Mouse (Mus musculus): ENCODE results near the gene Kif21b. TPM values are rescaled to one million over a fixed set of nuclear protein-coding genes. Genes with fewer than 3 reads are reported as not detected.

The Kif21b gene
- polyA plus RNA-seq, 1 experiment from 2014 or later: 5.6 TPM

DNA sequence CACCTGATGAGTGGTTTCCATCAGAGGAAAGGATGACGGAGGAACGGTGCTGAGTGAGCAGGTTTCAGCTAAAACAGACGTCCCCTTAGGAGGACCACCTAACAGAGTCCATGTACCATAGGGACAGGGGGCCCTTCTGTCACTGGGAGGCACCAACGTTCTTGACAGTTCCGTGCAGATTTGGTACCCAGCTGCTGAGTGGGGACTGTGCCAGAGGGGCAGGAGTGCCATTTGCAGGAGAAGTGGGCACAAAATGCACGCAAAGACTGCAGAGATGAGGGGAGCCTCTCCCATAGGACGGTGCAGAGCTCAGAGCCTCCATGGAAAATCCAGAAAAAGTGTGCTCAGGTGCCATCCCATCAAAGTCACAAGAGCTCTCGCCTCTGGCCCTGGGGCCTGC, 9.2 kb upstream of the Kif21b start:
- H3K4me3 ChIP-seq (ENCODE audit: low read depth, low read length): no peak overlapping the region
- no peak overlapping the region for H3K4me2 ChIP-seq (ENCODE audit: low read length)
- peaks cover 7% of the 10 kb centered on the region for H3K4me1 ChIP-seq (replicated peaks; ENCODE audit: control insufficient read depth, insufficient read depth, low read length)
- 83% methylated on average over 8 of the region's 8 CpGs for WGBS
- H3K27me3 ChIP-seq (replicated peaks; ENCODE audit: control insufficient read depth, insufficient read depth, low read length): no peaks in the 10 kb centered on the region
- ATAC-seq (replicated peaks; ENCODE audit: low FRiP score, low TSS enrichment, low read depth) (no peak), DNase-seq (ENCODE audit: low spot score) (no peak)
- H3K9me3 ChIP-seq (ENCODE audit: control insufficient read depth, low read length): no peaks in the 10 kb centered on the region
- no peak overlapping the region for H3K27ac ChIP-seq (ENCODE audit: low read depth)
- H3K9ac ChIP-seq (ENCODE audit: low read length): no peak overlapping the region
- H3K36me3 ChIP-seq (ENCODE audit: control insufficient read depth, insufficient read depth, low read length): no peaks in the 10 kb centered on the region

DNA sequence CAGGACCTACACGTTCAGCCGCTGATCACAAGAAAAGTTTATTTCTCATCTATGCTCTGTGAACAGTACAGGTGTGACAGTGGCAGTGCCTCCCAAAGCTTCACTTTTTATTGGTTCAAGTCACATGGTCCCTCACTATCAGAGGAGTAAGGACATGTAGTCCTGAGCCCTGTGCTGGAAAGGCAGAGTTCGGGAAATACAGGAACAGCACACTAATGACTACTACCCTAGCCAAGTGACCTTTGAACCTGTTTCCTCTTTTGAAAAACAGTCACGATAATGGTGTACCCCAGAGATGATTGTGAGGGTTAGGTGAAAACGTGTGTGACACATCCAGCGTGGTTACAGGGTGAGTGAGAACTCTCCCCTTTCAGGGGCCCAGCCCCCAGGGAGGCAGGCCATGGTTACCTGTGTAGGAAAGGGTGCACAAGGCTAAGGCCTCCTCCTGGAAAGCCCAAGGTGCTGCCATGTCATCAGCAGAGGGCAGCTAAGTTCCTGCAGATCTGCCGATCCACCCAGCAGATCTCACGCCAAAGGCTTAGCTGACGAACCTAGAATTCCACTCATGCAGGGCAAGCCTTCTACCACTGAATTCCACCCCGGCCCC, 4.9 kb upstream of the Kif21b start:
- H3K4me2 ChIP-seq (ENCODE audit: low read length): no peak overlapping the region
- no peak overlapping the region for H3K27ac ChIP-seq (ENCODE audit: low read depth)
- H3K9ac ChIP-seq (ENCODE audit: low read length): no peak overlapping the region
- H3K36me3 ChIP-seq (ENCODE audit: control insufficient read depth, insufficient read depth, low read length): no peaks in the 10 kb centered on the region
- peaks cover 44% of the 10 kb centered on the region for H3K4me1 ChIP-seq (replicated peaks; ENCODE audit: control insufficient read depth, insufficient read depth, low read length)
- H3K9me3 ChIP-seq (ENCODE audit: control insufficient read depth, low read length): no peaks in the 10 kb centered on the region
- no peaks in the 10 kb centered on the region for H3K27me3 ChIP-seq (replicated peaks; ENCODE audit: control insufficient read depth, insufficient read depth, low read length)
- ATAC-seq (replicated peaks; ENCODE audit: low FRiP score, low TSS enrichment, low read depth): no peak
- H3K4me3 ChIP-seq (ENCODE audit: low read depth, low read length): no peak overlapping the region
- DNase-seq (ENCODE audit: low spot score): no peak
- WGBS: 76% methylated on average over 10 of the region's 10 CpGs

DNA sequence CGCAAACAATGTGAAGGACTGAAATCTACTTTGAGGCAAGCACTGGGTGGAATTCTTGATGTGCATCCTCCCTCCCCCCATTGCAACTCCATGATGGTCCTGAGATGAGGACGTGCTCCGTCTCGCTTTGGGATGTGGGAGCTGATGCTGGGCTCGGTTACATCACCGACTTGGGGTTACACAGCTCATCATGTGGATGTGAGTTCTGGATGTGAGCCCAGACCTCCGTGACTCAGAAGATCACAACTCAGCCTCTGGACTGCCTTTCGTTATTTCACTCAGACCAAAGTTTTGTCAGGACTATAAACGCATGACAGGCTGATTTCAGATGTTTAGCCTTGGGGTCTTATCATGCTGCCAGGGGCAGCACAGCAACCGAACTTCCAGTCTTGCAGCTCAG, 4.3 kb upstream of the Kif21b start:
- no peak for DNase-seq (ENCODE audit: low spot score)
- no peak overlapping the region for H3K4me2 ChIP-seq (ENCODE audit: low read length)
- ATAC-seq (replicated peaks; ENCODE audit: low FRiP score, low TSS enrichment, low read depth): no peak
- H3K9ac ChIP-seq (ENCODE audit: low read length): no peak overlapping the region
- H3K4me1 ChIP-seq (replicated peaks; ENCODE audit: control insufficient read depth, insufficient read depth, low read length): peaks cover 44% of the 10 kb centered on the region
- no peaks in the 10 kb centered on the region for H3K9me3 ChIP-seq (ENCODE audit: control insufficient read depth, low read length)
- H3K27me3 ChIP-seq (replicated peaks; ENCODE audit: control insufficient read depth, insufficient read depth, low read length): no peaks in the 10 kb centered on the region
- H3K36me3 ChIP-seq (ENCODE audit: control insufficient read depth, insufficient read depth, low read length): no peaks in the 10 kb centered on the region
- H3K27ac ChIP-seq (ENCODE audit: low read depth): peak overlapping the region; percentile 66
- no peak overlapping the region for H3K4me3 ChIP-seq (ENCODE audit: low read depth, low read length)
- WGBS: 39% methylated on average over 10 of the region's 10 CpGs

DNA sequence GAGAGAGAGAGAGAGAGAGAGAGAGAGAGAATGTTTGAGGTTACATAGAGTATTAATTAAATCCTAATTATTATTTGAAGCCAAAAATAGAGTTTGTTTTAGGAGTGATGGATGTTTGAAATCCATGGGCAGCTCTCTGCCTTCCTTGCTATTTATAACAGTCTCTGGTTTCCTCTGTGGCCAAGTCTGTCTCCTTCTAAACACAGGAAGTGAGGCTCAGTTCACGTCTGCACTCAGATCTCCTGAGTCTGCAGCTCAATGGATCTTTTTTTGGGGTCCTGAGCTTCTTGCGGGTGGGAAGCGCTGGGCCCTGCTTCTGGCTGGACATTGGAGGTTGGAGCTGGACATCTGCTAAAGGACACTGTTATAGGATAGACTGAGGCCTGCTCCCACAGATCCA, 3.3 kb upstream of the Kif21b start:
- ATAC-seq (replicated peaks; ENCODE audit: low FRiP score, low TSS enrichment, low read depth) (no peak), DNase-seq (ENCODE audit: low spot score) (no peak)
- no peak overlapping the region for H3K4me3 ChIP-seq (ENCODE audit: low read depth, low read length)
- no peak overlapping the region for H3K9ac ChIP-seq (ENCODE audit: low read length)
- peaks cover 52% of the 10 kb centered on the region for H3K4me1 ChIP-seq (replicated peaks; ENCODE audit: control insufficient read depth, insufficient read depth, low read length)
- H3K27me3 ChIP-seq (replicated peaks; ENCODE audit: control insufficient read depth, insufficient read depth, low read length): no peaks in the 10 kb centered on the region
- WGBS: 49% methylated on average over 3 of the region's 3 CpGs
- no peak overlapping the region for H3K4me2 ChIP-seq (ENCODE audit: low read length)
- H3K27ac ChIP-seq (ENCODE audit: low read depth): peak overlapping the region; percentile 66
- H3K36me3 ChIP-seq (ENCODE audit: control insufficient read depth, insufficient read depth, low read length): no peaks in the 10 kb centered on the region
- H3K9me3 ChIP-seq (ENCODE audit: control insufficient read depth, low read length): no peaks in the 10 kb centered on the region

DNA sequence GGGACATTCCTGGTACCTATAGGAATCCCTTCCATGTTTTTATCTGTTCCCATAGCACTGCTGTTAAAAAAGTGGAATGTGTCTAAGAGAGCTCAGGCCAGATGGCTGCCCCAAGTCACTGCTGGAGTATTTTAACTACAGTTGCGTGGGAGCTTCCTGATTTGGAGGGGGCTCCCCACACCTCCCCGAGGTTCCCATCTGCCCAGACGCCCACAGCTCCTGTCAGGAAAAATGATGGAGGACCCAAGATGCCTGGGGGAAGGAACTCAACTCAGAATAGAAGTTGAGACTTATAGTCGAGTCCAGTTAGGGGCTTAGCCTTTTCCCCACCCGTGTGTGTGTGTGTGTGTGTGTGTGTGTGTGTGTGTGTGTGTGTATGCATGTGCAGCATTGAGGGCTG, 2.8 kb upstream of the Kif21b start:
- H3K27me3 ChIP-seq (replicated peaks; ENCODE audit: control insufficient read depth, insufficient read depth, low read length): no peaks in the 10 kb centered on the region
- H3K9me3 ChIP-seq (ENCODE audit: control insufficient read depth, low read length): no peaks in the 10 kb centered on the region
- peaks cover 58% of the 10 kb centered on the region for H3K4me1 ChIP-seq (replicated peaks; ENCODE audit: control insufficient read depth, insufficient read depth, low read length)
- H3K36me3 ChIP-seq (ENCODE audit: control insufficient read depth, insufficient read depth, low read length): no peaks in the 10 kb centered on the region
- H3K4me2 ChIP-seq (ENCODE audit: low read length): no peak overlapping the region
- no peak for ATAC-seq (replicated peaks; ENCODE audit: low FRiP score, low TSS enrichment, low read depth)
- H3K27ac ChIP-seq (ENCODE audit: low read depth): peak overlapping the region; percentile 66
- no peak for DNase-seq (ENCODE audit: low spot score)
- 25% methylated on average over 5 of the region's 5 CpGs for WGBS
- no peak overlapping the region for H3K9ac ChIP-seq (ENCODE audit: low read length)
- H3K4me3 ChIP-seq (ENCODE audit: low read depth, low read length): no peak overlapping the region

DNA sequence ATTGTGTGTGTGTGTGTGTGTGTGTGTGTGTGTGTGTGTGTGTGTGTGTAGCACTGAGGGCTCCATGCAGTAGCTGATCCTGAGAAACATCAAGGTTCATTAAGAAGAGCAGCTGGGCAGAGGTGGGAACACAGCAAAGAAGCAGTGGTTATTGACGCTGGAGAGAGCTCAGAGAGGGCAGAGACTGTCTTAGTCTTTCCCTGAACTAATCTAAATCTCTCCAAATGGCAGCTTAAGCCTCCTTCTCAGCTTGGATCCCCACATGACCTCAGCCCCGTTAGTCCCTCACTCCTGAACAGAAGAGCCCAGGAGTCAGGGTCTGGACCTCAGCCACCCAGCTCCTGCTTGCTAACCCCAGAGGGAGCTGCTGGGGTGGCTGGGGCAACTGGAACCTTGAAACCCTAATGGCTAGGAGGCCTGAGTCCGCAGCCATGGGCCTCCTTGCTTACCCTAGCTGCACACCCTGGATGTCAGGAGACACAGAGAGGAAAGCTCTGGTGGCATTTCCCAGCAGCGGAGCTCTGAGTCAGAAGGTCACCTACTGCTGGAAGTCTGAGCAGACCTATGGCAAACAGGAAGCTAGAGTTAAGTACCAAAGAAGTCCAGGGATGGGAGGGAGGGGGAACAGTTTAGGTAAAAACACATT, 2.1 kb upstream of the Kif21b start:
- no peak overlapping the region for H3K9ac ChIP-seq (ENCODE audit: low read length)
- no peaks in the 10 kb centered on the region for H3K36me3 ChIP-seq (ENCODE audit: control insufficient read depth, insufficient read depth, low read length)
- H3K4me2 ChIP-seq (ENCODE audit: low read length): no peak overlapping the region
- no peaks in the 10 kb centered on the region for H3K9me3 ChIP-seq (ENCODE audit: control insufficient read depth, low read length)
- no peaks in the 10 kb centered on the region for H3K27me3 ChIP-seq (replicated peaks; ENCODE audit: control insufficient read depth, insufficient read depth, low read length)
- H3K4me3 ChIP-seq (ENCODE audit: low read depth, low read length): no peak overlapping the region
- H3K4me1 ChIP-seq (replicated peaks; ENCODE audit: control insufficient read depth, insufficient read depth, low read length): peaks cover 64% of the 10 kb centered on the region
- WGBS: 23% methylated on average over 4 of the region's 4 CpGs
- H3K27ac ChIP-seq (ENCODE audit: low read depth): peak overlapping the region; percentile 66
- ATAC-seq (replicated peaks; ENCODE audit: low FRiP score, low TSS enrichment, low read depth) (no peak), DNase-seq (ENCODE audit: low spot score) (no peak)

DNA sequence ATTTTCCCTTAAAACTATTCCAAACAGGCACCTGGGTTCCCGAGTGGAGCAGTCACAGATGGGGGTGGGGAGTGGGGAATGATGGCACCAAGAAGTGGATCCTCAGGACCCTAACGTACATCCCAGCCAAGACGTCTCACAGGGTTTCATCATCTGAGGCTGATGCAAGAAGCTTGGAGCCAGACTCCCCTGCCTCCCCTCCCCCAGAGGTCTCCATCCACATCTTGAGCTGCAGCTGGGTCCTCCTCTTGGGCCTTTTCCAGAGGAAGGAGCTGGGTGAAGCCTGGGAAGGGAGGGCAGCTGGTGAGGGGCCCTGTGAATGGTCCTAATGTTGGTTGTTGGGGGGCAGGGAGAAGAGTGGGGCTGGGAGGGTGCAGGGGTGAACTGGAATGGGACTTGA, 1.1 kb upstream of the Kif21b start:
- WGBS: 25% methylated on average over 3 of the region's 3 CpGs

DNA sequence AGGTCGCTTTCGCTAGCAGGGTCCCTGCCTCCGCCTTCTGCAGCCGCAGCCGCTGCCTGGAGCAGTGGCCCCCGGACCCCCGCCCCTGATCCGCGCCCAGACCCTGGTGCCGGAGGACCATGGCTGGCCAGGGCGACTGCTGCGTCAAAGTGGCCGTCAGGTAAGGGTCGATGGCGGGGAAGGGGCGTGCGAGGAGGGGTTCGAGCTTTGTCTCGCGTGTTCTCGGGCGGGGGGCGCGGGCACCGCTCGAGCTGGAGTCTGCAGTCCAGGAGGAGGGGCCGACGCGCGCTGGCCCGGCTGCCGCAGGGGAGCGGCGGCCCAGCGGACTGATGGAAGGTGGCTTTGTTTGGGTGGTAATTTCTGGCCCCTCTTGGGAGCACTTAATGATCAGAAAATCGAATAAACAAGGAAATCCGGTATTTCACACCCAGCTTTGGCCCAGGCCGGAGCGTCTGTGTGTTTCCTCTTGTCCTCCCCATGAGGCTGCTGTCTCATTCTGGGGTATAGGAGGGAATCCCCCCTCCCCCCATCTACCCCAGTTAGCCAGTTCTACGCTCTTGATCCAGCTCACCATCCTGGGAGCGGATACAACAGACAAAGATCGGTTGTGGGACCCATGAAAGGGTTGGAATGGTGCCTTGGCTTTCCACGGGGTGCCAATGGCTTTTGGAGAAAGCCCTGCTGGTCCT, 558 bp downstream of the Kif21b start:
- Histone ChIP-seq H3K4me1 (replicated peaks; ENCODE audit: control insufficient read depth, insufficient read depth, low read length) (peaks cover 83% of the 10 kb centered on the region), H3K9me3 (ENCODE audit: control insufficient read depth, low read length) (no peaks in the 10 kb centered on the region), H3K27me3 (replicated peaks; ENCODE audit: control insufficient read depth, insufficient read depth, low read length) (no peaks in the 10 kb centered on the region), H3K27ac (ENCODE audit: low read depth) (0 out of 2 replicates have a peak overlapping the region, but pooled peaks have one; percentile 58), H3K36me3 (ENCODE audit: control insufficient read depth, insufficient read depth, low read length) (no peaks in the 10 kb centered on the region), H3K9ac (ENCODE audit: low read length) (peak overlapping the region; percentile 70), H3K4me3 (ENCODE audit: low read depth, low read length) (peak overlapping the region; percentile 83), H3K4me2 (ENCODE audit: low read length) (peak overlapping the region; percentile 53)
- under 1% methylated on average over 43 of the region's 43 CpGs for WGBS
- peak; percentile 87 for DNase-seq (ENCODE audit: low spot score)
- ATAC-seq (replicated peaks; ENCODE audit: low FRiP score, low TSS enrichment, low read depth): peak; percentile 28

More for the DNA sequence above, 1.1 kb upstream of the Kif21b start:
- no peaks in the 10 kb centered on the region for H3K36me3 ChIP-seq (ENCODE audit: control insufficient read depth, insufficient read depth, low read length)
- no peak overlapping the region for H3K9ac ChIP-seq (ENCODE audit: low read length)
- H3K4me1 ChIP-seq (replicated peaks; ENCODE audit: control insufficient read depth, insufficient read depth, low read length): peaks cover 73% of the 10 kb centered on the region
- H3K27ac ChIP-seq (ENCODE audit: low read depth): no peak overlapping the region; the same call in 1 of the 2 replicates
- H3K4me2 ChIP-seq (ENCODE audit: low read length): peak overlapping the region; percentile 53
- no peaks in the 10 kb centered on the region for H3K9me3 ChIP-seq (ENCODE audit: control insufficient read depth, low read length)
- ATAC-seq (replicated peaks; ENCODE audit: low FRiP score, low TSS enrichment, low read depth) (no peak), DNase-seq (ENCODE audit: low spot score) (no peak)
- no peaks in the 10 kb centered on the region for H3K27me3 ChIP-seq (replicated peaks; ENCODE audit: control insufficient read depth, insufficient read depth, low read length)
- no peak overlapping the region for H3K4me3 ChIP-seq (ENCODE audit: low read depth, low read length)
